Mouse (Mus musculus) intestine, postnatal 0 days (tissue): ENCODE results near the gene Stpg4. TPM values are rescaled to one million over a fixed set of nuclear protein-coding genes. Genes with fewer than 3 reads are reported as not detected.
A peak's percentile ranks its signal among the peaks of the same experiment; 100 is the strongest.

Source experiments
- ATAC-seq: fragments of 200-750 bp; cut with Nextera tagmentation; 2 replicates; pipeline ENCODE4 v1.8.0; 2017; ENCODE audit warnings: mild to moderate bottlenecking, moderate TSS enrichment, moderate library complexity
- H3K27ac ChIP-seq: fragments of 300-500 bp; sonication (generic); 2 replicates; pipeline ENCODE4 v1.5.1; 2014; ENCODE audit warnings: mild to moderate bottlenecking, low read depth, low read length, moderate library complexity
- H3K27me3 ChIP-seq: fragments of 300-500 bp; sonication (generic); replicated peaks from 2 replicates; pipeline ENCODE4 v1.6.1; 2014; ENCODE audit warnings: low read length, mixed read lengths; ENCODE audit not compliant: control insufficient read depth, insufficient read depth
- H3K36me3 ChIP-seq: fragments of 300-500 bp; sonication (generic); 2 replicates; pipeline ENCODE4 v1.6.1; 2014; ENCODE audit warnings: mild to moderate bottlenecking, moderate library complexity; ENCODE audit not compliant: control insufficient read depth, insufficient read depth
- H3K4me1 ChIP-seq: fragments of 300-500 bp; sonication (generic); replicated peaks from 2 replicates; pipeline ENCODE4 v1.6.1; 2014; ENCODE audit warnings: antibody characterized with exemption, low read length, mixed read lengths; ENCODE audit not compliant: control insufficient read depth, insufficient read depth
- H3K4me2 ChIP-seq: fragments of 300-500 bp; sonication (generic); replicated peaks from 2 replicates; pipeline ENCODE4 v1.6.1; 2014; ENCODE audit warnings: low read depth, mild to moderate bottlenecking, moderate library complexity
- H3K4me3 ChIP-seq: fragments of 300-500 bp; sonication (generic); 2 replicates; pipeline ENCODE4 v1.5.1; 2014; ENCODE audit warnings: low read depth, low read length
- H3K9ac ChIP-seq: fragments of 300-500 bp; sonication (generic); 2 replicates; pipeline ENCODE4 v1.6.1; 2014; ENCODE audit warnings: mild to moderate bottlenecking, low read depth, low read length
- H3K9me3 ChIP-seq: fragments of 300-500 bp; sonication (generic); 2 replicates; pipeline ENCODE4 v1.6.1; 2016; ENCODE audit warnings: mixed run types; ENCODE audit not compliant: control insufficient read depth
- CTCF ChIP-seq: sonication (generic); IDR thresholded peaks from 2 replicates; pipeline ENCODE4 v1.5.1; 2016; ENCODE audit warnings: low read depth, mild to moderate bottlenecking, control low read depth, antibody characterized with exemption, moderate library complexity
- WGBS: fragments of 180-500 bp; shearing (Covaris S2); extraction: QIAGEN DNeasy Blood & Tissue Kit; methylation state at CpG from one replicate; pipeline ENCODE4 v1.1.7; 2014; 5-methylcytosine and 5-hydroxymethylcytosine counted together
- polyA plus RNA-seq: library from polyadenylated mRNA; unstranded; fragments of >200 nt; fragmentation: Nextera tagmentation; extraction: Ambion mirVana; gene quantifications from 2 replicates; pipeline ENCODE4 v1.2.1, GENCODE M21; 2015

Stpg4 gene
- polyA plus RNA-seq, 1 experiment from 2014 or later: not detected

DNA sequence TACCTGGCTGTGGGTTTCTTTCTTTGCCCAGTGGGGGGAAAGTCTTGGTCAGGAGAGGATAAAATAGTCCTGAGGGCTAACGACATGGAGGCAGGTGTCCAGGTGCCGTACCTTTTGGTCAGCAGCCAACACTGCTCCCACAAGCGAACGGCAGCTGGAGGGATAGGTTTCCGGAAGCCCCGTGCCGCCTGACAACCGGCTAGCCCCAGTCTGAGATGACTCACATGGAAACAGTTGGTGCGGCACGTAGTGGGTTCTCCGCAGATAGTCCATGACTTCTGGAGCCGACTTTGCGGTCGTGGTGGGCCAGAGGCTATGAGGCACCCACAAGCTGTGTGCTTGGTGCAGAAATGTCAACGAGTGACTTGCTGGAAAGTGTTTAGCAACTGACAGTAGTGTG, 63.4 kb downstream of the Stpg4 start:
- Histone ChIP-seq H3K27me3 (no peaks in the 10 kb centered on the region), H3K4me1 (no peaks in the 10 kb centered on the region), H3K9me3 (no peaks in the 10 kb centered on the region), H3K36me3 (peaks cover 50% of the 10 kb centered on the region), H3K9ac (no peak overlapping the region), H3K4me3 (no peak overlapping the region), H3K4me2 (no peak overlapping the region), H3K27ac (no peak overlapping the region)
- TF ChIP-seq CTCF: no peak
- WGBS: 87% methylated on average over 15 of the region's 15 CpGs
- no peak for ATAC-seq

DNA sequence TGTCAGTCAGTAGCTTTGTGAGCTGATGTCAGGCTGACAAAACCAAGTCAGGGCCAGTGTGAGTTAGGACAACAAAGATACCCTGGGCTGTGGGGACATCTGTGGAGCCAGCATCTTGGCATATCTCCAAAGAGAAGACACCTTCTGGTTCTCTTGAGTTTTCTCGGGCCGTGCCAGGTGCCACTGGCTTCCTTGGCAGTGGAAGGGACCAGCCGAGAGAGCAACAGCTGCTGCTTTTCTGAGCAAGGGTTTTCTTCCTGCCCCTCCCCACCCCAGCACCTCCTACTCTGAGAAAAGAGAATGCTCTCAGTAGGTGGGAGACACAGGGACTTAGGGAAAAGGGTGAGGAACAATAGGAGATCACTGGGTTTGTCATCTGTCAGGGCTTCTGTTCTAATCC, 66.4 kb downstream of the Stpg4 start:
- no peak overlapping the region for H3K9ac ChIP-seq
- no peak overlapping the region for H3K27ac ChIP-seq
- 78% methylated on average over 3 of the region's 3 CpGs for WGBS
- no peaks in the 10 kb centered on the region for H3K4me1 ChIP-seq
- H3K4me2 ChIP-seq: no peak overlapping the region
- no peaks in the 10 kb centered on the region for H3K9me3 ChIP-seq
- H3K4me3 ChIP-seq: no peak overlapping the region
- peaks cover 46% of the 10 kb centered on the region for H3K36me3 ChIP-seq
- no peak for TF ChIP-seq CTCF
- no peaks in the 10 kb centered on the region for H3K27me3 ChIP-seq
- no peak for ATAC-seq

DNA sequence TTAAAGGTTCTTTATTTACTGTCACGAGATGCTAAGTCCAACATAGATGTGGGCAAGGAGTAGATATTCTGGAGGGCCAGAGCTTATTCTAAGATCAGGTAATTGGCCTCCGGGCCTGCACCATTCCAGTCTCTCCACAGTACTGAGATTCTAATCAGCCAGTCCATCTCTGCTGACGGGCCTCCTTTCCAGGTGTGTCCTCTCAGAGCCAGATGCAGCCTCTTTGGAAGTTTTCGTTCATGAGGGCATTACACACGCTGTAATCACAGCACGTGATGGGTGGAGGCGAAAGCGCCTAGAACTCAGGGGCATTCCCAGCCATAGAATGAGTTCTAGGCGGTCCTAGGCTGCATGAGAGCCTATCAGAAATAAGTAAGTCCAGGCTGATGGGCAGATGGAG, 70.0 kb downstream of the Stpg4 start:
- peak; percentile 71 for ATAC-seq
- peak overlapping the region; percentile 23; the same call in 1 of the 2 replicates for H3K27ac ChIP-seq
- H3K4me2 ChIP-seq: no peak overlapping the region
- TF ChIP-seq CTCF: no peak
- H3K4me1 ChIP-seq: 0 out of 2 replicates have a peak, but pooled peaks cover 6% of the 10 kb centered on the region
- no peaks in the 10 kb centered on the region for H3K9me3 ChIP-seq
- peaks cover 40% of the 10 kb centered on the region for H3K36me3 ChIP-seq
- WGBS: 53% methylated on average over 9 of the region's 9 CpGs
- no peak overlapping the region for H3K4me3 ChIP-seq
- H3K27me3 ChIP-seq: no peaks in the 10 kb centered on the region
- no peak overlapping the region for H3K9ac ChIP-seq

DNA sequence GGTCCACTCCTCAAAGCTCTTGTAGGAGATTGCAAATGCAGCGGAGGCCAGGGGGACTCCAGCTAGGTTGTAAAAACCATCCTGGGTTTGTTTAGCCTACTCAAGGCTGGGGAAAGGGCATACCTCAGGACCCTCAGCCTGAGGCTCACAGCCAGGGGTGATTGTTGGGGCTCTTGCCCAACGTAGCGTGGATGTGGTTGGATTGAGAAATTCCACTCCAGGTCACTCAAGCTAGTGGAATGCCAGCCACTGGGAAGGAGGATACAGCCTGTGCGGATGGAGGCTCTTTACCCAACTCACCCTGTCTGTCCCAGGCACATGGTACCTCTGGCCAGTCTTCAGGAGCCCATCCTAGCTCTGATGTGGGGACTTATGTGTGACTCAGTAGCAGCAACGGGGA, 71.3 kb downstream of the Stpg4 start:
- H3K4me3 ChIP-seq: no peak overlapping the region

DNA sequence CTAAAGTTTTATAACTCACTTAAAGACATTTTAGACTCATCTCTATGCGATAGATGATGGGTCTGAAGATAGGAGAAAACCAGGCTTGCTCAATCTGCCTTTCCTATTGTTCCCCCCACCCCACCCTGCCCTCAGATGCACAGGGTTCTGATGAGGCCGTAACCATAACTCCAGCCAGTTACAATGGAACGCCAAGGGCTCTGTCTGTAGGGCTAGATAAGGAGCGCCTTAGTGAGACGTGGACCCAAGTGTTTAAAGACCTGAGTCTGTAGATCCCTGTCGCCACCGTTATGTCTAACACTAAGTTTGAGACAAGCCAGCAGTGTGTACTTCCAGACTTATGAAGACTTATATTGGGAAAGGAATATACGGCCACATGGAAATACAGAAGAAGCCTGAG, 72.1 kb downstream of the Stpg4 start:
- no peak overlapping the region for H3K4me3 ChIP-seq
- no peak overlapping the region for H3K9ac ChIP-seq
- peaks cover 23% of the 10 kb centered on the region; the same call in 1 of the 2 replicates for H3K36me3 ChIP-seq
- no peaks in the 10 kb centered on the region for H3K27me3 ChIP-seq
- H3K27ac ChIP-seq: no peak overlapping the region
- no peaks in the 10 kb centered on the region for H3K9me3 ChIP-seq
- no peak for TF ChIP-seq CTCF
- no peak for ATAC-seq
- 69% methylated on average over 8 of the region's 8 CpGs for WGBS
- H3K4me2 ChIP-seq: no peak overlapping the region
- H3K4me1 ChIP-seq: peaks cover 18% of the 10 kb centered on the region; the same call in 1 of the 2 replicates

More for the DNA sequence above, 71.3 kb downstream of the Stpg4 start:
- WGBS: 85% methylated on average over 5 of the region's 5 CpGs
- Histone ChIP-seq H3K9ac (no peak overlapping the region), H3K4me2 (no peak overlapping the region), H3K9me3 (no peaks in the 10 kb centered on the region), H3K36me3 (peaks cover 29% of the 10 kb centered on the region; the same call in 1 of the 2 replicates), H3K27me3 (no peaks in the 10 kb centered on the region), H3K4me1 (0 out of 2 replicates have a peak, but pooled peaks cover 14% of the 10 kb centered on the region), H3K27ac (no peak overlapping the region)
- no peak for ATAC-seq
- no peak for TF ChIP-seq CTCF

DNA sequence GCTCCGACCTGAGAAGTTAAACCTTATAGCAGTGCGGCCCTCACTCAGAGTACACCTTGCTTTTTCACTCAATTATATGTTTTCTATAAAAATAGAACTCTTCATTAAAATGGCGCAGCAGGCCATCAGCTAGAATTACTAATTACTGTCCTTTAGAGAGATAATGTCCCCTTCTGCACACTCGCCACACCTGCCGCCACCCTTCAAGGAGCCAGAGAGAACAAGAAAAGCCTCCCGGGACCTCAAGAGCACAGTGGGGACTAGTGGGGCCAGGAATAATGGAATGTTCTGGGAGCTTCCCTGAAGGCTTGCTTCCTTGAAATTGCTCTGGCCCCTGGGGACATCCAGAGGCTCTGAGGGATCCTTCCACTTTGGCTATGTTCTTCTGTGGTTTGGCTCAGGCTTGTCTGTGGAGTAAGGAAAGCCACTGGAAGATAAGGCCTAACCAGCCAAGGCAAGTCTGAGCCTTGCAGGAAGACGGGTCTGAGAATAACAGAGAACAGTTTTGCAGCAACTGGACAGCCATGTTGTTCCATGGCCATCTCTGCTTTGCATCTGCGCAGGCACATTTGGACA, 73.7 kb downstream of the Stpg4 start:
- no peak overlapping the region for H3K27ac ChIP-seq
- H3K4me1 ChIP-seq: peaks cover 21% of the 10 kb centered on the region; the same call in 1 of the 2 replicates
- H3K4me2 ChIP-seq: no peak overlapping the region
- H3K9me3 ChIP-seq: no peaks in the 10 kb centered on the region
- no peak for TF ChIP-seq CTCF
- ATAC-seq: no peak
- no peak overlapping the region for H3K9ac ChIP-seq
- H3K27me3 ChIP-seq: no peaks in the 10 kb centered on the region
- H3K4me3 ChIP-seq: no peak overlapping the region
- WGBS: 87% methylated on average over 8 of the region's 8 CpGs
- peaks cover 13% of the 10 kb centered on the region; the same call in 1 of the 2 replicates for H3K36me3 ChIP-seq

DNA sequence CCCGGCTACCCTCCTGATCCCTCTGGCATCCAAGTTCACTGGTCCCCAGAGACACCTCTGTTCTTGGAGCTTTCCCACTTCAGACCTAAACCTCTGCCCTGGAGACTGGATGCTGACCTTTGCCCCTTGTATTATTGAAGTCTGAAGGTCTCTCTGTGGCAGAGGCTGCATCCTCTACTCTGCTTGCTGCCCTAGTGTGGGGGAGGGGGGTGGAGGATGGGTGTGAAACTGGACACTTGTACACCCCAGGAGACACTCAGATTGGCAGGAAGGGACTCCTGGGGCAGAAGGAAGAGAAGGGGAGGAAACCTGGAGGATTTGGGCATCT, 74.7 kb downstream of the Stpg4 start:
- Histone ChIP-seq H3K27ac (peak overlapping the region; percentile 75; the same call in 1 of the 2 replicates), H3K36me3 (peaks cover 16% of the 10 kb centered on the region; the same call in 1 of the 2 replicates), H3K4me3 (no peak overlapping the region), H3K4me1 (peaks cover 21% of the 10 kb centered on the region; the same call in 1 of the 2 replicates), H3K4me2 (peak overlapping the region; percentile 18; the same call in 1 of the 2 replicates), H3K9ac (no peak overlapping the region), H3K27me3 (no peaks in the 10 kb centered on the region), H3K9me3 (no peaks in the 10 kb centered on the region)
- 27% methylated on average over 1 of the region's 1 CpGs for WGBS
- ATAC-seq: peak; percentile 61
- no peak for TF ChIP-seq CTCF
